Mouse (Mus musculus) bone marrow, adult 2 months (tissue): ENCODE data around the gene Gbp3.

ENCODE experiments used
- CTCF ChIP-seq: fragments of 200-500 bp; IDR thresholded peaks from 2 replicates; pipeline ENCODE4 v1.5.1; 2011; ENCODE audit warnings: low read length, control low read depth; ENCODE audit not compliant: control insufficient read depth, insufficient read depth
- POLR2A ChIP-seq: fragments of 200-500 bp; IDR thresholded peaks from 2 replicates; pipeline ENCODE4 v1.6.1; 2011; ENCODE audit warnings: low read depth, mild to moderate bottlenecking, control low read depth, low read length, borderline replicate concordance; ENCODE audit not compliant: control insufficient read depth

GRCm38 (mm10) chr3:142554601-142555000, 5.2 kb upstream of the Gbp3 start:
- no peak for TF ChIP-seq CTCF
- no peak for TF ChIP-seq POLR2A
